Mouse (Mus musculus) embryonic fibroblast, embryonic 13.5 days (primary cell): ENCODE results near the gene Vcpkmt.

ENCODE experiments used
- CTCF ChIP-seq: IDR thresholded peaks from 2 replicates; pipeline ENCODE4 v1.5.1; 2011; ENCODE audit warnings: mild to moderate bottlenecking, control low read depth, low read length, moderate library complexity, borderline replicate concordance; ENCODE audit not compliant: insufficient read depth
- POLR2A ChIP-seq: IDR thresholded peaks from 2 replicates; pipeline ENCODE4 v1.6.1; 2011; ENCODE audit warnings: low read depth, mild to moderate bottlenecking, control low read depth, low read length, moderate library complexity

DNA sequence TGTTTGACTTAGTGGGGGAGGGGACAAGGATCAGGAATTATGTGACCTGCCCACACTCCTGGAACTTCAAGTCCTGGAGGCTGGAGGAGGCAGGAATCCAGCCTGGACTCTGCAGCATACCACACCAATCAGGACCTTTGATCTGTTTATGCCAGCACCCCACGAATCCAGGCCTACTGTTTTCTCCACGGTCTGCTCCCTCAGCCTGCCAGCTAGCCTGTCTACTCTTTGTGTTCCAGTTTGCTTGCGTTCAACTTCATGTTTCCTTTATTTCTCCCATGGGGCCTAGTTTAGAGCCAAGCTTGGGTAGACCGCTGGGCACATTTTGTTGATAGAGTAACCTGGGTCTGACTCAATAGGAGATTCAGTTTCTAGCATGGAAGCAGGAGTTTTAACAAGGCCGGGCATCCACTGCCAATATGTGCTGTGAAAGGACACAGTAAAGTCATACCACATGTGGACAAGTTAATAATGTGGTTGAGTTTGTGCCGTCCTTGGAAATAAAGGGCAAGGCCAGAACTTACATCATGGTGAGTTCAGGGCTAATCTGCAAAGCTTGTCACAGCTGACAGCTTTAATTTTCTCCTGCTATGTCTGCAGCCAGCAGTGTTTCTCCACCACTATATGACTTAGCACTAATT lies 26.5 kb downstream of the Vcpkmt start:
- TF ChIP-seq CTCF (no peak), POLR2A (no peak)
